ENCODE assay signal across 9 mouse cellular contexts in genomic region chr13:102698335-102698734, GRCm38 (mm10). TPM values are rescaled to one million over a fixed set of nuclear protein-coding genes. Genes with fewer than 3 reads are reported as not detected.
A peak's percentile ranks its signal among the peaks of the same experiment; 100 is the strongest.
DNase-seq lines count a peak whose midpoint lies in the region; ATAC-seq and TF ChIP-seq lines count a peak whose summit lies in the region.
"Had no signal": no experiment of that assay in that cellular context is flagged by ENCODE, and none has a peak within 500 bp of the region (broad histone marks: within the 10 kb centered on the region; RNA-seq: fewer than 3 reads in every experiment).

No protein-coding gene starts in this region.

- 0 out of 2 replicates have a peak overlapping the region, but pooled peaks have one; percentile 17 for H3K27ac ChIP-seq in gastrocnemius, adult 2 months
- no peak overlapping the region for H3K27ac ChIP-seq in limb, embryonic 12.5 days
- peak overlapping the region; percentile 49; the same call in 1 of the 2 replicates for H3K27ac ChIP-seq in stomach, postnatal 0 days (replicated peaks)

- ATAC-seq in megakaryocyte, adult 5-6 weeks (ENCODE audit: poor library complexity, severe bottlenecking) = no peak
- no peak for ATAC-seq in limb, embryonic 12.5 days (ENCODE audit: insufficient number of reproducible peaks, insufficient read depth, low FRiP score, low TSS enrichment, low read depth)
- no peak for ATAC-seq in stomach, postnatal 0 days (ENCODE audit: low FRiP score, low TSS enrichment)

- peaks cover 20% of the 10 kb centered on the region for H3K36me3 ChIP-seq in megakaryocyte, embryonic 14.5 days (replicated peaks; ENCODE audit: low read length)
- no peaks in the 10 kb centered on the region for H3K36me3 ChIP-seq in limb, embryonic 12.5 days
- H3K36me3 ChIP-seq in stomach, postnatal 0 days (ENCODE audit: control insufficient read depth, insufficient read depth, low read length) = no peaks in the 10 kb centered on the region

- peak overlapping the region; percentile 17; the same call in 1 of the 2 replicates for H3K4me2 ChIP-seq in limb, embryonic 12.5 days
- H3K4me2 ChIP-seq in stomach, postnatal 0 days (replicated peaks; ENCODE audit: low read depth) = peak overlapping the region; percentile 43

- intact Hi-C loops in gastrocnemius, adult 2 months (cut with DNase I) = no loop called here
- intact Hi-C loops in gastrocnemius, postnatal 14 days (cut with DNase I; ENCODE audit: low total_unique reads) = no loop called here

- TF ChIP-seq CTCF in gastrocnemius, adult 2 months (IDR thresholded peaks at IDR 0.05) = no peak
- no peak for TF ChIP-seq CTCF in stomach, postnatal 0 days (IDR thresholded peaks at IDR 0.05; ENCODE audit: low read depth)

- H3K27me3 ChIP-seq in megakaryocyte, embryonic 14.5 days (replicated peaks) = no peaks in the 10 kb centered on the region
- H3K27me3 ChIP-seq in limb, embryonic 12.5 days = no peaks in the 10 kb centered on the region
- no peaks in the 10 kb centered on the region for H3K27me3 ChIP-seq in stomach, postnatal 0 days (ENCODE audit: control insufficient read depth, insufficient read depth, low read length)

- TF ChIP-seq EP300 in stomach, postnatal 0 days (optimal IDR thresholded peaks at IDR 0.05) = no peak

- 40% methylated on average over 10 of the region's 10 CpGs for WGBS in limb, embryonic 12.5 days
- 23% methylated on average over 10 of the region's 10 CpGs for WGBS in stomach, postnatal 0 days

- peak overlapping the region; percentile 57 for H3K4me3 ChIP-seq in gastrocnemius, adult 2 months
- H3K4me3 ChIP-seq in megakaryocyte, embryonic 14.5 days (replicated peaks) = peak overlapping the region; percentile 67
- no peak overlapping the region for H3K4me3 ChIP-seq in limb, embryonic 12.5 days (replicated peaks)
- H3K4me3 ChIP-seq in stomach, postnatal 0 days (ENCODE audit: low read depth, low read length) = no peak overlapping the region

- no peak for DNase-seq in gastrocnemius, adult 2 months
- no peak for DNase-seq in gastrocnemius, postnatal 14 days
- no peak for DNase-seq in stomach, postnatal 0 days (ENCODE audit: low spot score)
- DNase-seq in left cerebral cortex, adult 11 months (ENCODE audit: low spot score) = no peak
- no peak for DNase-seq in gastrocnemius, postnatal 25 days
- DNase-seq: thymus, postnatal 14 days had no signal

- peaks cover 73% of the 10 kb centered on the region for H3K4me1 ChIP-seq in megakaryocyte, embryonic 14.5 days
- H3K4me1 ChIP-seq in limb, embryonic 12.5 days (replicated peaks) = peaks cover 13% of the 10 kb centered on the region
- no peaks in the 10 kb centered on the region; the same call in 1 of the 2 replicates for H3K4me1 ChIP-seq in stomach, postnatal 0 days (replicated peaks; ENCODE audit: control insufficient read depth, insufficient read depth)

- H3K9me3 ChIP-seq in megakaryocyte, embryonic 14.5 days = no peaks in the 10 kb centered on the region
- H3K9me3 ChIP-seq in limb, embryonic 12.5 days = no peaks in the 10 kb centered on the region
- H3K9me3 ChIP-seq in stomach, postnatal 0 days (ENCODE audit: control insufficient read depth, low read length) = no peaks in the 10 kb centered on the region

- H3K9ac ChIP-seq in limb, embryonic 12.5 days (replicated peaks) = no peak overlapping the region
- 0 out of 2 replicates have a peak overlapping the region, but pooled peaks have one; percentile 5 for H3K9ac ChIP-seq in stomach, postnatal 0 days (ENCODE audit: low read length)

RNA-seq across cellular contexts. Expression of gene Cd180, which starts 5.0 kb away (rescaled TPM):
- total RNA-seq in gastrocnemius, adult 2 months (2021) = under 1 TPM; 0.08 to 0.13 TPM
- under 1 TPM; 0.20 to 0.45 TPM for total RNA-seq in gastrocnemius, postnatal 14 days (2021)
- polyA plus RNA-seq in megakaryocyte, embryonic 14.5 days (2012; ENCODE audit: insufficient read depth, low replicate concordance) = 1.5 TPM in 2 replicates
- 223 and 239 TPM in 2 replicates for total RNA-seq in megakaryocyte, adult 5-6 weeks (2015)
- total RNA-seq in megakaryocyte, adult 5-6 weeks (2017) = 49.9 and 60.6 TPM in 2 replicates
- polyA plus RNA-seq in limb, embryonic 12.5 days (2016; fragmentation: Nextera tagmentation; extraction: Ambion mirVana) = 0.16 and 0.82 TPM in 2 replicates
- 0.35 and 0.42 TPM in 2 replicates for polyA plus RNA-seq in stomach, postnatal 0 days (2015; fragmentation: Nextera tagmentation; extraction: Ambion mirVana)
- total RNA-seq in gastrocnemius, postnatal 25 days (2021) = under 1 TPM; 0.13 to 0.40 TPM

Comparison
In these comparisons a context has a peak if more than half of its experiments do, and no peak if none do; other contexts are left out.
1. H3K4me3 ChIP-seq: peak in gastrocnemius, adult 2 months (single experiment) and megakaryocyte, embryonic 14.5 days (single experiment); none in limb, embryonic 12.5 days (single experiment) and stomach, postnatal 0 days (single experiment).
2. RNA of gene Cd180, which starts 5.0 kb away (total RNA-seq): 49.9 to 239 TPM in megakaryocyte, adult 5-6 weeks; 0.20 to 0.45 TPM in gastrocnemius, postnatal 14 days, 0.13 to 0.40 TPM in gastrocnemius, postnatal 25 days and 0.08 to 0.13 TPM in gastrocnemius, adult 2 months; every median in the first group is over 10 times any median in the second.